Mouse (Mus musculus) frontal cortex, adult (tissue): ENCODE measurements around the gene Wfdc15b.
A peak's percentile ranks its signal among the peaks of the same experiment; 100 is the strongest.

Experiments used
- ATAC-seq: cut with Nextera tagmentation; 2 replicates; pipeline ENCODE4 v1.9.2; 2017; ENCODE audit warnings: mild to moderate bottlenecking, moderate library complexity, mixed read lengths; ENCODE audit not compliant: low TSS enrichment

Wfdc15b gene

GRCm38 (mm10) chr2:164180124-164180523 is 41.3 kb downstream of the Wfdc15b start:
- no peak for ATAC-seq

DNA sequence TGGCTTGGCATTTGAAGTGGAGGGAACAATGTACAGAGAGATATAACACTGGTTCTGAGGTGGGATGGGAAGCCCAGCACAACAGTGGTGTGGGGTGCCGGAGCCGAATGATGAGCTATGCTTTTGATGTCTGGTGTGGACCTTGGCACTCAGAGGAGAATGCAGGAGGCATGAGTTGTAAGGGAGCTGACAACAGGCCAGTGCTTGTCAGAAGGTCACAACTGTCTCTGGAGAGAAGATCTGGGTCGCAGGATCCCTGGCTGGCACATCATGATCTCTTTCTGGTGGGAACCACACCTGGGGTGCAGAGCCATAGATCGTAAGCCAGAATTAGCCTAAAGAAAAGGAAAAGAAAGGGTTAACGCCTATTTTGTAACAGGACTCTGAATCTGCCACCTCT is 43.6 kb downstream of the Wfdc15b start:
- no peak for ATAC-seq

GRCm38 (mm10) chr2:164175850-164176249 is 45.6 kb downstream of the Wfdc15b start:
- ATAC-seq: peak; percentile 32; the same call in 1 of the 2 replicates

- ATAC-seq: peak; percentile 78
These were observed 46.6 kb downstream of the Wfdc15b start for GRCm38 (mm10) chr2:164174649-164175395.

GRCm38 (mm10) chr2:164173394-164173793 is 48.1 kb downstream of the Wfdc15b start:
- ATAC-seq: no peak

DNA sequence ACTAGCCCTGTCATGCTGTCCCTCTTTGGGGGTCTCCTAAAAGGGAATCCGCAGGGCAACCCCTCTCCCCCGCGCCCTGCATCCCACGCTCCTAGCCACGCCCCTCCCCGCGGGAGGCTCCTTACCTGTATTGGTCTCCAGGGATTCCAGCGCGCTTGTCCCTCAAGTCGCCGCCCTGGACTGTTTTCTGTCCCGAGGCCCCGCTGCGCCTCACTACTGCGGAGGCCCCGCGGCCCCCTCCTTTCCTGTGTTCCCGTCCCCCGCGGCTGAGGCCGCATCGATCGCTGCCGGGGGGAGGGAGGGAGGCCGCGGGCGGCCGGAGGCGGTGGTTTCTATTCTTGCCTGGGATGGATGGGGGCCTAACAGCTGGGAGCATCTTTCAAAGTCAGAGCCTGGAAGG is 50.6 kb downstream of the Wfdc15b start, which contains the start of gene Kcns1:
Kcns1 (minus strand) TSS at position 212 of the 400 bp plus-strand sequence.
- peak; percentile 6; the same call in 1 of the 2 replicates for ATAC-seq

DNA sequence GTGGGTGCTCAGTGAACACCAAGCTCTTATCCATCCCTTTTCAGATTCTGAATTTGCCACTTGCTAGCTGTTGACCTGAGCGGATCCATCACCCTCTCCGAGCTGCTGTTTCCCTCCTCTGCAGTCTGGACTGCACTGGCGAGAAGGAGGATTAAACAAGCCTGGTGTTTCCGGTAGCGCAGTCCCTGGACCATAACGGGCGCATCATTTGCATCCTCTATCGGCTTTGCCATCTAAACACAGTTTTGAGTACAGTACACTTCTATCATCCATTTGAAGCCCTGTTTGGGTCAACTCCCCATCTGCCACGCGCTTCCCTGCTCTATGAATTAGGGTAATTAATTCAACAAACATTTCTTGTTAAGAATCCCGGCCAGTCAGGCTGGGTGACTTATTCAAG is 51.1 kb downstream of the Wfdc15b start:
- ATAC-seq: peak; percentile 29; the same call in 1 of the 2 replicates

DNA sequence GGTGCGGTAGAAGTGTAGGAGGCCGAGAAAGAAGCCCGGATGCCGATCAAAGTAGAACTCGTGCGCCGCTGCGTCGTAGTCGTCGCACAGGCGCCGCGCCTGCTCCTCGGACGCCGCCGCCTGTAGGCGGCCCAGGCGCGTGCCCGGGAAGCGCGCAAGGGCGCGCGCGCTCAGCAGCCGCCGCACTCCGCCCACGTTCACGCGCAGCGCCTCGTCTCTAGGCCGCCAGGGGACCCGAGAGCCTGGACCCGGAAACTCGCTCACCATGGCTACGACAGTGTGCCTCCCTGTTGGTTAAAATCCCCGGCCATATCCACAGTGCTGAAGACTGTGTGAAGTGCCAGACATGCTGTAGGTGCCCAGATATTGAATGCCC is 52.9 kb downstream of the Wfdc15b start:
- ATAC-seq: peak; percentile 20

DNA sequence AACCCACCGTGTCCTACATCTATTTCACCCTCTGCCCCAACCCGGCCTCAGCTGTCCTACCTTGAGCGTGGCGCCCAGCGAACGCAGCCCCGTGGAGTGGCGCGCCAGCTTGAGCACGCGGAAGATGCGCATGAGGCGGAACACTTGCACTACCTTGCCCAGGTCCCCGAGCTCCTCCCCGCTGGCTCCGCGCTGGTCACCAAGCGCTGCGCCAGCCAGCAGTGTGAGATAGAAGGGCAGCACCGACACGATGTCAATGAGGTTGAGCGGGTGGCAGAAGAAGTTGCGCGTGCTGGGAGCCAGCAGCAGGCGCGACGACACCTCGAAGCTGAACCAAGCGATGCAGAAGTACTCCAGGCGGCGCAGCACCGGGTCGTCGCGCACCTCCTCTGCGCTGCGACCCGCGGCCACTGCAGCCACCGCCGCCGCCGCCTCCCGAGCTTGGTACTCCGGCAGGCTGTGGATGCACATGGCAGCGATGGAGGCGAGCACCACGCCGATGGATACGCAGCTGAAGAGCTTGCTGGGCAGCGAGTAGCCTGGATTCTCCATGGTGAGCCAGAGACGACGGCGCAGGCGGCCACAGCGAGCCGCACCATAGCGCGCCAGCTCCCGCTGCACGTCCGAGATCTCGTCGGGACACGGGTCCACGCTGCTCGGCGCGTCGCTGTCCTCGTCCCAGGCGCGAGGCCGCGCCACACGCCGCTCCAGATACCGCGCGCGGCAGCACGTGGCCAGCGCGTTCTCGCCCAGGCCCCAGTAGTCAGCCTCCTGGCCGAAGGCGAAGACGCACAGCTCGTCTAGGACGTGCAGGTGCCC is 53.5 kb downstream of the Wfdc15b start:
- peak; percentile 34 for ATAC-seq

- ATAC-seq: no peak
These were observed 56.5 kb downstream of the Wfdc15b start for GRCm38 (mm10) chr2:164164941-164165340.
